Mouse (Mus musculus): ENCODE results near the gene Skp1a. TPM values are rescaled to one million over a fixed set of nuclear protein-coding genes. Genes with fewer than 3 reads are reported as not detected.
"Not testable (repeated sequence)": the region's sequence is repeated elsewhere in the genome, so short reads cannot be mapped to it uniquely, and the experiment has no call there.

Skp1a gene
- total and polyA plus RNA-seq, 3 experiments = 169 to 371 (median 209) TPM

DNA sequence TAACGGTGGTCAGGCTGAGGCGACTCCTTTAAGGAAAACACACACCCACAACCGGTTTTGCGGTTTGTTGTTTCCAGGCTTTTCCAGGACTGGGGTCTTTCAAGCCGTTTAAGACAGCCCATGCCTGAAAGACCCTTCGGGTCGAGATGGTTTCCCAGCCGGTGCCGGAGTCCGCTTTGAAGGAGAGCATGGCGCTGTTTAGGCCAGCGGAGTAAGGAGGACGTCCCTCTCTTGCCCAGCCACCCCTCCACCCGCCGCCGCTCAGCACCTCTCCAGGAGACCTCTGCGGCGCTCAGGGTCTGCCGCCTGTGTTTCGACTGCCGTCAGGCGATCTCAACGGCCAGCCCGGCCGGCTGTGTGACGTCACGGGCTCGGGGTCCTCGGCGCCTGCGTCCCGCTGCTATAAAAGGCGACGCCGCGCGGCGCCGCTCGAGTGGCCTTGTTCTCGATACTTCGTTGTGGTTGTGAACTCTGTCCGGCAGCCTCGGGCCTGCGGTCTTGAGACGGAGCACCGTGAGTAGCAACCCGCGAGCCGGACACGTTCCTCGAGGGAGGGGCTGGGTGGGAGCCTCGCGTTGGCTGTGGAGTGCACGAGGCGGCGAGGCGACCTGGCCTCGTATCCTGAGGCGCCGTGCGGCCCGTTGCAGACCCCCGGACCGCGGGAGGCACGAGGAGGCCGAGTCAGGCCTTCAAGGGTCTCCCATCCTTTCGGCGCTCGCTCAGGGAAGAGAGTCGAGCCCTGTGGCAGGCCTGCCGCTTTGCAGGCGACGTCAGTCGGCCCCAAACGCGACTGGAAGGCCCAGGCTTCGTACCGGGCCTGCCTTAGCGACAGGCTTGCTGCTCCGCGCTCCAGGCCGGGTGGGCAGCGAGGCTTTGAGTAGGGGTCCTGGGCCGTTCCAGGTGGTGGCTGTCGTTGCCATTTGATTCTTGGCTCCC lies at the start of gene Skp1a (continued):
- no peak for TF ChIP-seq ZC3H11A (IDR thresholded peaks at IDR 0.05; ENCODE audit: low read depth, low read length)

DNA sequence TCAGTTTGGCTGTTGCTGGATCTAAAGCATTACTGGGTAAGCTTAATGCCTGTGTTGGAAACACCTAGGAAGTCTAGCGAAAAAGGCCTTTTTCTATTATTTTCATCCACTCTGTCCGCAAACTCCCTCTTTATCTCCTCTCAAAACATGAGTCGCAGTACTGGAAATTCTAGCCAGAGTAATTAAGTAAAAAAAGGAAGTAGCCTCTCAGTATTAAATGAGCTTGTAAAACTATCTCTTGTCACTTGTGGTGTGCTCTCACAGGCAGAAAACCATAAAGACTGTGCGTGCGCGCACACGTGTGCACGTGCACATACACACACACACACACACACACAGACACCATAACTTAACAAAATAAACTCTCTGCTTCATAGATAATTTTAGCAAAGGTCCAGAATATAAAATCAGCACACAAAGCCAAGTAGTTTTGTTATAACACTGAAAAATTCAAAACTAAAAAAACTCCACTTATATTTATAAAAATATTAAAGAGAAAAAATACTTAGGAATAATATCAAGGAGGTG lies 35.2 kb upstream of the Skp1a start:
- H3K4me1 ChIP-seq (ENCODE audit: control insufficient read depth in 1 of 2, insufficient read depth in 2 of 2); dilution Hi-C loops (cut with MboI; ENCODE audit: extremely low pct_ligation_motif_present, extremely low pct_unique_long_range_greater_than_20kb, low sequenced_read_pairs): not testable (repeated sequence)

DNA sequence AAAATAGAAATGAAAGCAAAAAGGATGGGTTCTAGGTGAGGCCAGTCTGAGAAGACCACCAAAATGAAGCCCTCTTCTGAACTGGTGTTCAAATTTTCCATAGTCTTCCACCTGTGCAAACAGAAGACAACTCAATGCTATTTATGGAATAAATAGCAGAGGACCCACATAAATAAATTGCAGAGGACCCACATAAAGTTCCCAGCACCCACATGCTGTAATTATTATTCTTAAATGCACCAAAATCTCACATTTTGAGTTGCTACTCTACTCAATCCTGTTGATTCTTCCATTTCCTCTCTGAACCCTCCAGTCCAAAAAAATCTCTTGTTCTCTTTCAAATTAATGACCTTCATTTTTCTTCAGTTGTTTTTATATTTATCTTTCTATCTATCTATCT lies 17.9 kb upstream of the Skp1a start, which contains the start of gene Olfr1371:
Gene Olfr1371 (minus strand): TSS at position 101 of the 400 bp plus-strand sequence.
- Histone ChIP-seq H3K4me3 (replicated peaks in 1 of 3; ENCODE audit: low read depth in 2 of 3, low read length in 2 of 3, poor library complexity in 1 of 3) (no peak within 1 kb of the TSS), H3K4me1 (ENCODE audit: control insufficient read depth in 1 of 2, insufficient read depth in 2 of 2) (no peaks in the 10 kb centered on the region), H3K27me3 (replicated peaks) (no peaks in the 10 kb centered on the region), H3K36me3 (replicated peaks in 1 of 2; ENCODE audit: control insufficient read depth in 1 of 2, insufficient read depth in 1 of 2, low read length in 1 of 2) (no peaks in the 10 kb centered on the region), H3K4me2 (ENCODE audit: insufficient read depth, low read depth, poor library complexity, severe bottlenecking) (no peak within 1 kb of the TSS), H3K9me3 (replicated peaks; ENCODE audit: low read length) (no peaks in the 10 kb centered on the region), H3K9ac (ENCODE audit: insufficient read depth, low read depth) (no peak within 1 kb of the TSS), H3K79me2 (replicated peaks; ENCODE audit: control insufficient read depth, extremely low read depth, insufficient read depth, poor library complexity, severe bottlenecking) (no peaks in the 10 kb centered on the region), H3K27ac (ENCODE audit: insufficient read depth, low read depth) (no peak within 1 kb of the TSS)
- in situ Hi-C loops (cut with MboI; ENCODE audit: low pct_ligation_motif_present, low pct_unique_long_range_greater_than_20kb, low sequenced_read_pairs) (no loop called here), dilution Hi-C loops (cut with MboI; ENCODE audit: extremely low pct_ligation_motif_present, extremely low pct_unique_long_range_greater_than_20kb, low sequenced_read_pairs) (no loop called here)
- TF ChIP-seq TCF12 (IDR thresholded peaks at IDR 0.05; ENCODE audit: low read depth, low read length) (no peak), GABPA (IDR thresholded peaks at IDR 0.05; ENCODE audit: insufficient replicate concordance, low read depth, low read length) (no peak), USF1 (IDR thresholded peaks at IDR 0.05; ENCODE audit: low read depth, low read length) (no peak), ETS1 (conservative IDR thresholded peaks at IDR 0.05; ENCODE audit: low read depth, low read length) (no peak), CTCF (conservative IDR thresholded peaks at IDR 0.05 in 1 of 2, IDR thresholded peaks at IDR 0.05 in 1 of 2; ENCODE audit: low read depth in 2 of 2, low read length in 2 of 2) (no peak), MEF2A (IDR thresholded peaks at IDR 0.05; ENCODE audit: borderline replicate concordance, low read depth, low read length) (no peak), CHD1 (IDR thresholded peaks at IDR 0.05; ENCODE audit: low read depth, low read length) (no peak), ZC3H11A (IDR thresholded peaks at IDR 0.05; ENCODE audit: low read depth, low read length) (no peak), BHLHE40 (IDR thresholded peaks at IDR 0.05; ENCODE audit: low read depth, low read length) (no peak), MAZ (IDR thresholded peaks at IDR 0.05; ENCODE audit: low read depth, low read length) (no peak), CHD2 (IDR thresholded peaks at IDR 0.05; ENCODE audit: low read length) (no peak), E2F4 (IDR thresholded peaks at IDR 0.05; ENCODE audit: insufficient replicate concordance, low read depth, low read length) (no peak), ZMIZ1 (IDR thresholded peaks at IDR 0.05; ENCODE audit: low read depth, low read length) (no peak), ZNF384 (IDR thresholded peaks at IDR 0.05; ENCODE audit: low read depth, low read length) (no peak), JUN (IDR thresholded peaks at IDR 0.05; ENCODE audit: insufficient read depth, low read depth, low read length) (no peak), ZKSCAN1 (IDR thresholded peaks at IDR 0.05; ENCODE audit: borderline replicate concordance, low read depth, low read length) (no peak), HCFC1 (IDR thresholded peaks at IDR 0.05; ENCODE audit: low read depth, low read length) (no peak), JUND (conservative IDR thresholded peaks at IDR 0.05; ENCODE audit: low read depth, low read length) (no peak), UBTF (IDR thresholded peaks at IDR 0.05; ENCODE audit: low read depth, low read length) (no peak)
- DNase-seq (ENCODE audit: extremely low read depth) = no peak

More for the DNA sequence above, 35.2 kb upstream of the Skp1a start:
- DNase-seq (ENCODE audit: extremely low read depth); H3K4me2 ChIP-seq (ENCODE audit: insufficient read depth, low read depth, poor library complexity, severe bottlenecking); H3K27me3 ChIP-seq (replicated peaks); H3K4me3 ChIP-seq (replicated peaks in 1 of 3; ENCODE audit: low read depth in 2 of 3, low read length in 2 of 3, poor library complexity in 1 of 3); in situ Hi-C loops (cut with MboI; ENCODE audit: low pct_ligation_motif_present, low pct_unique_long_range_greater_than_20kb, low sequenced_read_pairs); H3K36me3 ChIP-seq (replicated peaks in 1 of 2; ENCODE audit: control insufficient read depth in 1 of 2, insufficient read depth in 1 of 2, low read length in 1 of 2); H3K9ac ChIP-seq (ENCODE audit: insufficient read depth, low read depth); H3K79me2 ChIP-seq (replicated peaks; ENCODE audit: control insufficient read depth, extremely low read depth, insufficient read depth, poor library complexity, severe bottlenecking); H3K27ac ChIP-seq (ENCODE audit: insufficient read depth, low read depth); H3K9me3 ChIP-seq (replicated peaks; ENCODE audit: low read length): not testable (repeated sequence)
